Mouse (Mus musculus) ES-E14 (cell line): ENCODE measurements around the gene Pou2f1.

Experiments
- CHD2 ChIP-seq: IDR thresholded peaks from 2 replicates; pipeline ENCODE4 v1.6.1; 2014; ENCODE audit warnings: mild to moderate bottlenecking, low read depth, low read length, inconsistent platforms
- MAFK ChIP-seq: IDR thresholded peaks from 2 replicates; pipeline ENCODE4 v1.6.1; 2014; ENCODE audit warnings: mild to moderate bottlenecking, low read depth, low read length, inconsistent platforms; ENCODE audit not compliant: insufficient read depth
- ZNF384 ChIP-seq: IDR thresholded peaks from 2 replicates; pipeline ENCODE4 v1.6.1; 2012; ENCODE audit warnings: low read depth, low read length, inconsistent platforms

DNA sequence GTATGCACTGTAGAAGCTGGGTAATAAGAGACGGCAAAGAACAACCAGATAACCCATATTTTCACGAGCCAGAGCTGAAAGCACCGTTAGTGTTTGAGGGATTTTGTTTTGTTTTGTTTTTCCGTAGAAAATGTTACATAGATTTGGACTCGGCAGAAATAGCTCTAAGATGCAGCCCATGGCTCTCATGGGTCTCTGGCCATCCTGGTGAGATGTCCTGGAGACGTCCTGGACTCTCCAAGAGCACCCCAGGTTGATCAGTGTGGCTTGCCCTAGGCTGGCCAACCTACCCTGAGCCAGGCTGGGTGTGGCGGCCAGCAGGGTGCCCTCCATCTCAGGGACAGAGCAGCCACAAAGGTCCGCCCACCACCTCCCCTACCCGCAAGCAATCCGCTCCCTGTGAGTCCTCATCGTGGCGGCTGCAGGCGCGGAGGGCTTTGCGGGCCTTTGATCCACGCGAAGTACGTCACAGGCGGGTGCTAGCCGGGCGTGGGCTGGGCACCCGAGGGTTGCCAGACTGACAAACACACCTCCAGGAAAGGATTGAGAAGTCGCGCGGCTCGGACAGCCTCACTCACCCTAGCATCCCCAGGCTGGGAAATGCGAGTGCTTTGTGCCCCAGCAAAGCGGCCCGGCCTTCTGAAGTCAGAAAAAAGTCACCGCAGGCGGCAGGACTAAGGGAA is 161.8 kb downstream of the Pou2f1 start:
- TF ChIP-seq CHD2 (no peak), ZNF384 (no peak), MAFK (no peak)
